Mouse (Mus musculus) kidney, embryonic 15.5 days (tissue): Measurements from ENCODE around the gene Sgf29. TPM values are rescaled to one million over a fixed set of nuclear protein-coding genes. Genes with fewer than 3 reads are reported as not detected.

Source experiments
- ATAC-seq: fragments of 200-750 bp; cut with Nextera tagmentation; replicated peaks from 2 replicates; pipeline ENCODE4 v1.8.0; 2017; ENCODE audit warnings: moderate TSS enrichment; ENCODE audit not compliant: low FRiP score
- H3K27ac ChIP-seq: fragments of 300-500 bp; sonication (generic); 2 replicates; pipeline ENCODE4 v1.5.1; 2015; ENCODE audit warnings: mild to moderate bottlenecking, inconsistent platforms
- H3K27me3 ChIP-seq: fragments of 300-500 bp; sonication (generic); 2 replicates; pipeline ENCODE4 v1.6.1; 2015; ENCODE audit warnings: inconsistent platforms
- H3K36me3 ChIP-seq: fragments of 300-500 bp; sonication (generic); 2 replicates; pipeline ENCODE4 v1.6.1; 2015; ENCODE audit warnings: inconsistent platforms
- H3K4me1 ChIP-seq: fragments of 300-500 bp; sonication (generic); 2 replicates; pipeline ENCODE4 v1.6.1; 2015; ENCODE audit warnings: inconsistent platforms
- H3K4me2 ChIP-seq: fragments of 300-500 bp; sonication (generic); 2 replicates; pipeline ENCODE4 v1.6.1; 2015; ENCODE audit warnings: moderate library complexity, mild to moderate bottlenecking, inconsistent platforms
- H3K4me3 ChIP-seq: fragments of 300-500 bp; sonication (generic); replicated peaks from 2 replicates; pipeline ENCODE4 v1.5.1; 2015; ENCODE audit warnings: mild to moderate bottlenecking, inconsistent platforms
- H3K9ac ChIP-seq: fragments of 300-500 bp; sonication (generic); 2 replicates; pipeline ENCODE4 v1.6.1; 2015; ENCODE audit warnings: mild to moderate bottlenecking, inconsistent platforms
- H3K9me3 ChIP-seq: fragments of 300-500 bp; sonication (generic); replicated peaks from 2 replicates; pipeline ENCODE4 v1.6.1; 2016; ENCODE audit warnings: inconsistent platforms
- WGBS: fragments of 180-500 bp; shearing (Covaris S2); methylation state at CpG from one replicate; pipeline ENCODE4 v1.1.7; 2015; ENCODE audit warnings: mixed read lengths; 5-methylcytosine and 5-hydroxymethylcytosine counted together
- polyA plus RNA-seq: library from polyadenylated mRNA; unstranded; fragments of >200 nt; fragmentation: Nextera tagmentation; extraction: Ambion mirVana; gene quantifications from 2 replicates; pipeline ENCODE4 v1.2.1, GENCODE M21; 2015

The Sgf29 gene
- polyA plus RNA-seq, 1 experiment from 2014 or later = 55.0 TPM

- ATAC-seq = no peak
- H3K27ac ChIP-seq = no peak overlapping the region
- no peak overlapping the region for H3K4me2 ChIP-seq
- H3K36me3 ChIP-seq = no peaks in the 10 kb centered on the region
- 55% methylated on average over 3 of the region's 3 CpGs for WGBS
- no peak overlapping the region for H3K4me3 ChIP-seq
- H3K9me3 ChIP-seq = no peaks in the 10 kb centered on the region
- H3K4me1 ChIP-seq = no peaks in the 10 kb centered on the region
- no peak overlapping the region for H3K9ac ChIP-seq
- H3K27me3 ChIP-seq = no peaks in the 10 kb centered on the region
Measured at GRCm38 (mm10) chr7:126644345-126644744, 4.8 kb upstream of the Sgf29 start.

DNA sequence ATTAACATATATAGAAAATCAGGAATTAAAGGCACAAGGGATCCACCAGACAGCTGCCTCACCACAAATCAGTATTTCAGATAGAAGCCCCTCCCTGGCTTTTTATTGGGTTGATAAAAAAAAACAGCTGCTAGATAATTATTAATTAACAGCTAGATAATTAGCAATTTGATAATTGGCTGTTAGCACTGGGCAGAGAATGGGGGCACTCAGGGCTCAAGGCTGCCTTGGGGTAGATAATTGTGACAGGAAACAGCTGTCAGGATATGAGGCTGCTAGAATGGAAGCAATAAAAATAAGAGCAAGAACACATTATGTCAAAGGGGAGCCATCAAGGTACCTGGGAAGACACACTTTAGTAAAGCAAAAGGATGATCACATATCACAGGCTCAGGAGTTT, 4.2 kb upstream of the Sgf29 start:
- no peak overlapping the region for H3K9ac ChIP-seq
- H3K9me3 ChIP-seq = no peaks in the 10 kb centered on the region
- no peak for ATAC-seq
- no peak overlapping the region for H3K4me2 ChIP-seq
- peaks cover 3% of the 10 kb centered on the region for H3K4me1 ChIP-seq
- H3K36me3 ChIP-seq = no peaks in the 10 kb centered on the region
- H3K27me3 ChIP-seq = no peaks in the 10 kb centered on the region
- H3K27ac ChIP-seq = no peak overlapping the region
- H3K4me3 ChIP-seq = no peak overlapping the region

- Histone ChIP-seq H3K36me3 (no peaks in the 10 kb centered on the region), H3K9me3 (no peaks in the 10 kb centered on the region), H3K27me3 (no peaks in the 10 kb centered on the region), H3K4me1 (peaks cover 11% of the 10 kb centered on the region), H3K27ac (peak overlapping the region; percentile 59), H3K9ac (no peak overlapping the region), H3K4me2 (no peak overlapping the region), H3K4me3 (no peak overlapping the region)
- no peak for ATAC-seq
- WGBS = 40% methylated on average over 5 of the region's 5 CpGs
Measured at GRCm38 (mm10) chr7:126645708-126646107, 3.4 kb upstream of the Sgf29 start.

GRCm38 (mm10) chr7:126648486-126648885, 623 bp upstream of the Sgf29 start:
- peak overlapping the region; percentile 77 for H3K4me3 ChIP-seq
- no peaks in the 10 kb centered on the region for H3K36me3 ChIP-seq
- H3K9ac ChIP-seq = no peak overlapping the region
- 81% methylated on average over 4 of the region's 4 CpGs for WGBS
- ATAC-seq = no peak
- H3K9me3 ChIP-seq = no peaks in the 10 kb centered on the region
- peaks cover 12% of the 10 kb centered on the region for H3K4me1 ChIP-seq
- no peaks in the 10 kb centered on the region for H3K27me3 ChIP-seq
- no peak overlapping the region for H3K27ac ChIP-seq
- H3K4me2 ChIP-seq = peak overlapping the region; percentile 81

- ATAC-seq = no peak
- 60% methylated on average over 2 of the region's 2 CpGs for WGBS
Measured at GRCm38 (mm10) chr7:126650852-126651251, 1.7 kb downstream of the Sgf29 start.

DNA sequence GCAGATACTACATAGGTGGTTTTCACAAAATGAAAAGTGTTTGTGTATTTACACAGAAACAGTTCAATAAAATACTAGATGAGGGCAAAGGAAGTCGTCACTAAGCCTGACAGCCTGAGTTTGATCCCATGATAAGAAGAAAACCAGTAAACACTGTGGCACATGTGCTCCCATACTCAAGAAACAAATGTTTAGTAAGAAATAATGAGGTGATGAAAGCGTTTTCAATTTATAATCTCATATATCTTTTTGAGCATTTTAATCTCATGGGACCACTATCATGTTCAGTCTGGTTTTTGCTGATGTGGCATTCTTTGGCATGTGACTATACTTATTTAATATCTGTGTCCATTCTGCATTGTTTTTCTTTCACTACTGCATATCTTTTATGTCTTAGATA, 4.9 kb downstream of the Sgf29 start:
- Histone ChIP-seq H3K4me3 (no peak overlapping the region), H3K9ac (no peak overlapping the region), H3K4me1 (peaks cover 12% of the 10 kb centered on the region), H3K27ac (no peak overlapping the region), H3K27me3 (no peaks in the 10 kb centered on the region), H3K4me2 (no peak overlapping the region), H3K9me3 (no peaks in the 10 kb centered on the region), H3K36me3 (no peaks in the 10 kb centered on the region; the same call in 1 of the 2 replicates)
- no peak for ATAC-seq
- WGBS = 79% methylated on average over 2 of the region's 2 CpGs

More at GRCm38 (mm10) chr7:126650852-126651251, 1.7 kb downstream of the Sgf29 start:
- Histone ChIP-seq H3K27me3 (no peaks in the 10 kb centered on the region), H3K4me2 (no peak overlapping the region), H3K9me3 (no peaks in the 10 kb centered on the region), H3K9ac (no peak overlapping the region), H3K4me1 (peaks cover 12% of the 10 kb centered on the region), H3K4me3 (no peak overlapping the region), H3K36me3 (no peaks in the 10 kb centered on the region), H3K27ac (no peak overlapping the region)

- WGBS = 82% methylated on average over 3 of the region's 3 CpGs
- 0 out of 2 replicates have a peak, but pooled peaks cover 1% of the 10 kb centered on the region for H3K4me1 ChIP-seq
- no peak overlapping the region for H3K4me3 ChIP-seq
- no peak for ATAC-seq
- no peaks in the 10 kb centered on the region for H3K27me3 ChIP-seq
- H3K4me2 ChIP-seq = no peak overlapping the region
- H3K9me3 ChIP-seq = no peaks in the 10 kb centered on the region
- no peak overlapping the region for H3K9ac ChIP-seq
- H3K27ac ChIP-seq = peak overlapping the region; percentile 71
- no peaks in the 10 kb centered on the region; the same call in 1 of the 2 replicates for H3K36me3 ChIP-seq
Measured at GRCm38 (mm10) chr7:126655695-126656094, 6.6 kb downstream of the Sgf29 start.

DNA sequence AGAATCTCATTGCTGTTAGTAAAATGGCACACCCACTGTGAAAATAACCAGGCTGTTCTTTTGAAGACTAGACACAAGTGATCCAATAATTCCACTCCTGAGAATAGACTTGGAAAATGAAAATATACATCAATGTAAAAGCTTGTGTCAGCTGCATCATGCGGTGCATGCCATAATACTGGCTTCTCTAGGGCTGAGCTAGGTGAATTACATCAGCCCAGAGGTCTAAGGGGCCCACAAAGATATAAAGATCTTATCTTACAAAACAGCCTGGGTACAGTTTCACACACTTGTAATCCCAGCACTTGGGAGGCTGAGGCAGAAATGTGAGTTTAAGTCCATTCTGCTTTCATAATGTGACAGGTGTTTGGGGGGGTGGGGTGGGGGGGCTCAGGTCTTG, 8.4 kb downstream of the Sgf29 start:
- H3K4me2 ChIP-seq = no peak overlapping the region
- H3K9ac ChIP-seq = no peak overlapping the region
- ATAC-seq = no peak
- no peaks in the 10 kb centered on the region for H3K27me3 ChIP-seq
- H3K9me3 ChIP-seq = no peaks in the 10 kb centered on the region
- no peaks in the 10 kb centered on the region for H3K4me1 ChIP-seq
- H3K4me3 ChIP-seq = no peak overlapping the region
- WGBS = 82% methylated on average over 1 of the region's 1 CpGs
- H3K27ac ChIP-seq = no peak overlapping the region
- H3K36me3 ChIP-seq = peaks cover 10% of the 10 kb centered on the region; the same call in 1 of the 2 replicates

DNA sequence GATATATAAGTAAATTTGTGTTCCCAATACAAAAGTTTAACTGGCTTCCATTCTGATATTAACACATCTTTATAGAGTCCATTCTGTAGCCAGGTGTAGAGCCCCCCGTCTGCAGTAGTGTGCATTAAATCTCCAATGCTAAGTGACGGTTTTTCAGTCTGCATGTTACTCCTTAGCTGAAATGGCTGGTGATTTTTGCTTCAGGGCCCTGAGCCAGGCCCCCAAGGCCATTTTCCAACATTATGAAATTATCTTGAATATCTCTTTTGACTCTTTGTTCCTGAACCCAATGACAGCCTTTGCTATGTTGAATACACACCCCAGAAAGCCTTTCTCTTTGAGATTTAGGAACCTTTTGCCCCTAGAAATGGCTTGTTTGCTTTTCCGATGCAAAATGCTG, 10.7 kb downstream of the Sgf29 start:
- 84% methylated on average over 3 of the region's 3 CpGs for WGBS
- Histone ChIP-seq H3K4me1 (no peaks in the 10 kb centered on the region), H3K4me3 (no peak overlapping the region)

GRCm38 (mm10) chr7:126663646-126664045, 14.5 kb downstream of the Sgf29 start:
- Histone ChIP-seq H3K27me3 (no peaks in the 10 kb centered on the region), H3K36me3 (peaks cover 54% of the 10 kb centered on the region), H3K9me3 (no peaks in the 10 kb centered on the region), H3K27ac (no peak overlapping the region; the same call in 1 of the 2 replicates), H3K9ac (no peak overlapping the region), H3K4me2 (no peak overlapping the region), H3K4me3 (no peak overlapping the region), H3K4me1 (no peaks in the 10 kb centered on the region)
- 68% methylated on average over 8 of the region's 8 CpGs for WGBS
- ATAC-seq = no peak

More for the DNA sequence above, 10.7 kb downstream of the Sgf29 start:
- ATAC-seq = no peak
- Histone ChIP-seq H3K4me2 (no peak overlapping the region), H3K36me3 (peaks cover 25% of the 10 kb centered on the region; the same call in 1 of the 2 replicates), H3K27ac (no peak overlapping the region), H3K27me3 (no peaks in the 10 kb centered on the region), H3K9ac (no peak overlapping the region), H3K9me3 (no peaks in the 10 kb centered on the region)

GRCm38 (mm10) chr7:126665269-126665668, 16.2 kb downstream of the Sgf29 start:
- Histone ChIP-seq H3K9me3 (no peaks in the 10 kb centered on the region), H3K4me3 (no peak overlapping the region), H3K4me2 (no peak overlapping the region), H3K27ac (no peak overlapping the region), H3K36me3 (peaks cover 66% of the 10 kb centered on the region), H3K27me3 (no peaks in the 10 kb centered on the region), H3K9ac (no peak overlapping the region), H3K4me1 (no peaks in the 10 kb centered on the region)
- ATAC-seq = no peak
- WGBS = 92% methylated on average over 3 of the region's 3 CpGs

DNA sequence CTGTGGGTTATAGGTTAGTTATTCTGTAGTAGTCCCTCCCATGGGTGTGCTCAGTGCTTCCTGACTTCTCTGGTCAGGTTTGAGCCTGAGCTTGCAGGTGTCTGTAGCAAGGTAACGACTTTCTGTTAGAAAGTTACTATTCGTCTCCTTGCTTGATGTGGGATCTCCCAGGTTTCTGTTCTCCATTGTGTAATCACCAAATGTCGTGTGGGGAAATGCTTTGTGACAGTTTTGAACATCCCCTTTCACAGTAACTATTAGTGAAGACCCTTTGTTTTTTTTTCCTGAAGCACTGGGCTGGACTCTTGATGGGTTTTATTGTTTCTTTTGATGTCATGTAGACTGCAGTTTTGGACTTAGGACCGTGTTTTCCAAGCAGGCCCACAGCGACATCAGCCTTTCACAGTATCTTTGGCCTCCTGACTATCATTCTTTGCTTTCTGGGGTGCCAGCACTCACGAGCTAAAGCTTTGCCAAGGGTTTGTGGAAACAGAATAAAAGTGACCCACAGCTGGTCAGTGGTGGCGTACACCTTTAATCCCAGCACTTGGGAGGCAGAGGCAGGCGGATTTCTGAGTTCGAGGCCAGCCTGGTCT, 18.5 kb downstream of the Sgf29 start:
- 78% methylated on average over 9 of the region's 9 CpGs for WGBS
- H3K9ac ChIP-seq = no peak overlapping the region
- H3K4me2 ChIP-seq = no peak overlapping the region
- ATAC-seq = no peak
- peaks cover 79% of the 10 kb centered on the region for H3K36me3 ChIP-seq
- H3K4me3 ChIP-seq = no peak overlapping the region
- no peaks in the 10 kb centered on the region for H3K27me3 ChIP-seq
- no peaks in the 10 kb centered on the region for H3K9me3 ChIP-seq
- no peaks in the 10 kb centered on the region for H3K4me1 ChIP-seq
- H3K27ac ChIP-seq = peak overlapping the region; percentile 33

DNA sequence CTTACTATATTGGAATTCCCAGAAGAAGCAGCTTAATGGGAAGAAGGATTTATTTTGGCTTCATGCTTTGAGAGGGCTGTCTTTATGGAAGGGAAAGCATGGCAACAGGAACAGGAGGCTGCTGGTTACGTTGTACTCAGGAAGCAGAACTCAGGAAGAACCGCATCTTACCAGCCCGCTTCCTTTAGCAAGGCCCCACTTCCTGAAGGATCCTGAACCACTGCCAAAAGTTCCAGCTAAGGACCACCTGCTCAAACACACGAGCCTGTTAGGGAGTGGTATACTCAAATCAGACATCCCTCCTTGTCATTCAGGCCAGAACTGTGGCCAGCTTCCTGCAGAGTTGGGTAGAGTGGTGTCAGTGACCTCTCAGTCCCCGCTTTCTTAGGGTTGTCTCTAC, 19.3 kb downstream of the Sgf29 start:
- Histone ChIP-seq H3K36me3 (peaks cover 83% of the 10 kb centered on the region), H3K4me2 (no peak overlapping the region), H3K9ac (no peak overlapping the region), H3K27me3 (no peaks in the 10 kb centered on the region), H3K4me3 (no peak overlapping the region), H3K4me1 (no peaks in the 10 kb centered on the region), H3K27ac (peak overlapping the region; percentile 33), H3K9me3 (no peaks in the 10 kb centered on the region)
- WGBS = 67% methylated on average over 5 of the region's 5 CpGs
- no peak for ATAC-seq
